8 mouse cellular contexts compared by ENCODE assay signal in the genomic region with DNA sequence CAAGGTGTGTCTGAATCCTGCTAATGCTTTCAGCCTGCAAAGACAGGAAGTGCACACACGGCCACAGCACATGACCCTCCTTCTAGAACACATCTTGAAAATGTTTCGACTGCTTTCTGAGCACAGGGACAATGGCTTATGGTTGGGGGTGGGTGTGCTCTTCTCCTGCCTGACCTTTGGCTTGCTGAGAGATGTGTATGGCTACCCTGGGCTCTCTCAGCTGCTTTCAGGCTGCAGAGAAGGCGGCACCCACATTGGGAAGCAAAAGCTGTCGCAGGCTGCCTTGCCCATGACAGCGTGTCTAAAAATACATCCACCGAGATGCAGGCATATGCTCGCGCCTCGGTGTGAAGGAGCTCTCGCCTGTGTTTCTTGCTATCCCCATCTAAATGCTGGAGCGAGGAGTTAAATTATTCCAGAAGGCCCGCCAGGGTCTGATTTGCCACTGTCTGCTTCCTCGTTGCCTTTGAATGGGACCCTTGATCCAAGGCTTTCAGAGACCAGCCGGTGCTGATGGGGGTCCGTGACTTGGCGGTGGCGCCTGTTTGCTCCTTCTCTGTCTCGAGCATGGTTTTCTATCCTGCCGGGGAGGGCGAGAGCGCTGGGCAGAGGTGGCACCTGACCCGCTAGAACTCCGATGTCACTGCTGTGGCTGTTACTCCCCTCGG.
A peak's percentile ranks its signal among the peaks of the same experiment; 100 is the strongest.
DNase-seq lines count a peak whose midpoint lies in the region; ATAC-seq lines count a peak whose summit lies in the region.

No protein-coding gene starts in this region.

- H3K36me3 ChIP-seq in hindbrain, embryonic 10.5 days: peaks cover 4% of the 10 kb centered on the region; the same call in 1 of the 2 replicates

- intact Hi-C loops in left cerebral cortex, postnatal 14 days (cut with DNase I): loop anchor here (2.0 to 5.0 kb wide), 4 partner anchors 86 to 576 kb away; no protein-coding TSS in a partner anchor

- DNase-seq in Muller cell, postnatal 12 days (ENCODE audit: inconsistent ontology term): peak; percentile 64
- DNase-seq in cerebellum, adult 8-10 months: peak; percentile 9
- DNase-seq in hindbrain, embryonic 10.5 days (ENCODE audit: low spot score): peak; percentile 72
- DNase-seq in left cerebral cortex, postnatal 14 days (ENCODE audit: low spot score in 2 of 2): peak; percentile 82 to 91
- peak; percentile 65 for DNase-seq in neural tube, embryonic 10.5 days (ENCODE audit: extremely low spot score, low spot score)
- no peak for DNase-seq in ovary, postnatal 36 days (ENCODE audit: low spot score)
- no peak for DNase-seq in spleen, adult 18-20 months

- H3K4me1 ChIP-seq in hindbrain, embryonic 10.5 days (replicated peaks): peaks cover 78% of the 10 kb centered on the region

- no peaks in the 10 kb centered on the region for H3K27me3 ChIP-seq in hindbrain, embryonic 10.5 days (ENCODE audit: insufficient read depth, poor library complexity, severe bottlenecking)

- peak overlapping the region; percentile 55 for H3K4me3 ChIP-seq in hindbrain, embryonic 10.5 days

- ATAC-seq in frontal cortex, adult (ENCODE audit: low TSS enrichment): peak; percentile 90

- H3K27ac ChIP-seq in hindbrain, embryonic 10.5 days: peak overlapping the region; percentile 95

- H3K9me3 ChIP-seq in hindbrain, embryonic 10.5 days: no peaks in the 10 kb centered on the region

- WGBS in hindbrain, embryonic 10.5 days: 6% methylated on average over 24 of the region's 24 CpGs

Comparison
In these comparisons a context has a peak if more than half of its experiments do, and no peak if none do; other contexts are left out.
1. DNase-seq: peak in Muller cell, postnatal 12 days (single experiment), cerebellum, adult 8-10 months (single experiment), hindbrain, embryonic 10.5 days (single experiment), left cerebral cortex, postnatal 14 days (2 of 2) and neural tube, embryonic 10.5 days (single experiment); none in ovary, postnatal 36 days (single experiment) and spleen, adult 18-20 months (0 of 2).